Mouse (Mus musculus): Measurements from ENCODE around the gene 2900026A02Rik. TPM values are rescaled to one million over a fixed set of nuclear protein-coding genes. Genes with fewer than 3 reads are reported as not detected.
A peak's percentile ranks its signal among the peaks of the same experiment; 100 is the strongest.

The 2900026A02Rik gene
- total RNA-seq, 2 experiments from 2014 or later = 63.4 to 65.6 TPM

DNA sequence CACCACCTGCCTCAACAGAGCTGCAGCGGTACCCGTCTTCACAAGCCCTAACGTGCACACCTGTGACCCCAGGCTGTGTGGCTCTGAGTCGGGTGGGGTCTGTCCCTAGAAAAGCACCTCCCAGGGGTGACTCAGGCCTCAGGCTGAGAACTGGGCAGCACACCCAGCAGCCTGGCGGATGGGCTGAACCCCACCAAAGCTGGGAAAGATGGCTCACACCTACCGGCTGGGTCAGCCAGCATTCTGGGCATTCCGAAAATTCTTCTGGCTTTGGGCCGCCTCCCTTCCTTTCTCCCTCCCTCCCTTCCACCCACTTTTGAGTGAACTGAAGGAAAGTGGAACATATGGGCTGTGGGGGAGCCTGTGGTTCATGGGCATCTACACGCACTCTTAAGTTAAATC, 5.4 kb downstream of the 2900026A02Rik start:
- no peak for DNase-seq (ENCODE audit: extremely low spot score in 1 of 2, low spot score in 2 of 2)
- intact Hi-C loops (cut with DNase I) = no loop called here

DNA sequence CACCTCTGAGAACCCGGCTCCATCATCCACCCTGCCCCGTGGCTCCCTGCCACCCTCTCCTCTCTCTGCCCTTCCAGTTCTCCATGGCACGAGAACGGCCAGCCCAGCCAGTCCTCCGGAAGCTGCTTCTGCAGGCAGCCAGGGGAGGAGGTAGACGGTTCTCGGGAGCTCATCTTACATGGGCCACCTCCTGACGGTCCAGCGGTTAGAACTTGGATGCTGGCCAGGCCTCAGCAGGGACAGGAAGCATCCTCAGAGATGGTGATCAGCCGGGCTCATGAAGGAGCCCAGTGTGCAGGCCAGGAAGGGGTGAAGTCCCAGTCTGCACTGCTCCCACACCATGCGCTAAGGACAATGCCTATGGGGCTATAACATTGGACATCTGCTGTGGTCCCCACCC, 6.6 kb downstream of the 2900026A02Rik start:
- intact Hi-C loops (cut with DNase I) = no loop called here
- DNase-seq (ENCODE audit: extremely low spot score in 1 of 2, low spot score in 2 of 2) = peak in 1 of 2 experiments; percentile 85

DNA sequence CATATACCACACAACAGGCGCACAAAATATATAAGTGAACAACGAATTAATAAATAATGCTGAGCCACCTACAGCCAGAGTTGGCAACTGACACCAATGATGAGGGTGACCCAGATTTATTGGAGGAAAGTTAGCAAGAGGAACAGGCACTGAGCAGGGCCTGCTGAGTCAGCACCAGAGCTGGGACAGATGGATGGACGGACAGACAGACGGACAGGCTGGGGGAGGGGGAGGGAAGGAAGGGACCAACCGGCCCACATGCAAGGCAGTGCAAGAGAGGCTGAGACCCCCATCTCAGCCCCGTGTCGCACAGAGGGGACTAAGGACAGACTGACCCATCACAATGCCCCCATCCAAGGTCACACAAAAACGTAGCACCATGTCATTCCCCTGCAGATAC, 7.0 kb downstream of the 2900026A02Rik start:
- DNase-seq (ENCODE audit: extremely low spot score in 1 of 2, low spot score in 2 of 2) = no peak
- intact Hi-C loops (cut with DNase I) = no loop called here

DNA sequence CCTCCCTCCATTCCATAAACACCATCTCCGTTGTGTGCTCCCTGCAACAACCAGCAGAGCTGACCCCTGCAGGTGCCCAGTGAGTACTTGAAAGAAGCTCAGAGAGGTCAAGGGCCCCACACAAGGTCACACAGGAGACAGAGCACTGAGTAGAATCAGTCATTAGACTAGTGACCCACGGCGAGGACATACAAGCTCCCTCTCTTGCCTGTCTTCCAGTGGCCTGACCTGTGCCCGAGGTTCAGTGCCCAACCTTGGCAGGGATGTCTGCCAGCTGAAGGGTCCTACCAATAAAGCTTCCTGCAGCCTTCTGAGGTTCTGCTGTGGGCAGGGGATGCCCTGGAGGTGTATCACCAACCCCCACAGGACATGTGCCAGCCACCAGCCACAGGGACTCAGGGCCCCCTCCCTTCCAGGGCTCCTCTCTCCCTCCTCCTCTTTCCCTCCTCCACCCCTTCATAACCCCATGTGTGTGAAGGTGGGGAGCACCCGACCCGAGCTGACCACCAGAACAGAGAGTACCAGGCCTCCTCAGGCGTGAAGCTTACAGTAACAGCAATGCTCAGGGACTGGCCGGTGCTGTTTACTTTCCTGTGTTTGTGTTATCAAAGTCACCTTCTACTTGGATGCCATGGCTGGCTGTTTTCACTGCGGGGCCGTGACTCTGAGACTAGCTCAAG, 8.7 kb downstream of the 2900026A02Rik start:
- intact Hi-C loops (cut with DNase I) = no loop called here
- DNase-seq (ENCODE audit: extremely low spot score in 1 of 2, low spot score in 2 of 2) = no peak

DNA sequence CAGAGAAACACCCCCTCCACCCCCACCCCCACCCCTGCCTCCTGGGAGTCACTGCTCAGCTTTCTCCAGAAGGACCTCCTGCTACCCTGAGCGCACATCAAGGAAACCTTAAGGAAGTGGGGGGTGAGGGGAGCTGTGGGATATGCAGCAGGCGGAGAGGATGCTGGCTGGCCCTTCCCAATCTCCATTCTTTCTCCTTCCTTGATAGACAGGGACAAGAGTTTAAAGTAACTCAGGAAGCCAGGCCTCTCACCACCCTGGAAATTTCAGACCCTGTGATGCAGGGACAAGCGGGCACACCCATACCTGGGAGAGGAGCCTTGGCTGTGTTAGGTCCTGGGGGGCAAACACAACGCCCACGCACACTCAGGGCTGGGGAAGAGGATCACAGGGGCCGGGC, 10.7 kb downstream of the 2900026A02Rik start:
- no peak for DNase-seq (ENCODE audit: extremely low spot score in 1 of 2, low spot score in 2 of 2)
- intact Hi-C loops (cut with DNase I) = no loop called here

DNA sequence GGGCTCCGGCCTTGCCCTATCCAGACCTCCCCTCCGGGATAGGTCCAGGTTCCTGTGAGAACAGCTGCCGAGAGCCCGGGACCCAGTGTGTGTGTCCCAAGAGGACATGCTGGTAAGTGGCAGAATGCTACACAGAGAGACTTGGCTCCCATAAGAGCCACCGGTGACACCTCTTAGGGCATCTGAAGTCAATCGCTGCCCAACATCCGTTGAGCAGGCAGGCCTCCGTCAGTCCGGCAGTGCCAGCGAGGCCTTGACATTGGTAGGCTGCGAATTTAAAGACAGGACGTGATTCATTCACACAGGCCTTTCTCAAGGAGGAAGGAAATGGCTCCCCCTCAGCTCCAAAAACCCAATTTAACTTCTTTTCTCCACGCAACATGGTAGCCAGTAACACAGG, 11.1 kb downstream of the 2900026A02Rik start:
- intact Hi-C loops (cut with DNase I) = no loop called here
- DNase-seq (ENCODE audit: extremely low spot score in 1 of 2, low spot score in 2 of 2) = no peak

DNA sequence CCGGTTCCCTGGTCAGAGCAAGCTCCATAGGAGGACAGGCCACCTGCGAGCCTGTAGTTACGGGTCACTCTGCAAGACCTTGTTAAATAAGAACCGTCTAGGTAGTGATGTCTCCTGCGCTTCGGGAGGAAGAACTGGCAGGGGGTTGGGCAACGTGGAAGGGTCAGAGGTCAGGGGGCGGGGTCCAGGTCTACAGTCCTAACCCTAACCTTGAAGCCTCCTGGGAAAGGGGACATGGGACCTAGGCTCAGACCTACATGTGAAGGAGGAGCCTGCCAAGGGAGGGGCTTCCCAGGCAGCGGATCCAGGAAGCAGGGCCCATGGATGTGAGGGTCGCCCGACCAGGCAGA, 11.7 kb downstream of the 2900026A02Rik start:
- DNase-seq (ENCODE audit: extremely low spot score in 1 of 2, low spot score in 2 of 2) = no peak

DNA sequence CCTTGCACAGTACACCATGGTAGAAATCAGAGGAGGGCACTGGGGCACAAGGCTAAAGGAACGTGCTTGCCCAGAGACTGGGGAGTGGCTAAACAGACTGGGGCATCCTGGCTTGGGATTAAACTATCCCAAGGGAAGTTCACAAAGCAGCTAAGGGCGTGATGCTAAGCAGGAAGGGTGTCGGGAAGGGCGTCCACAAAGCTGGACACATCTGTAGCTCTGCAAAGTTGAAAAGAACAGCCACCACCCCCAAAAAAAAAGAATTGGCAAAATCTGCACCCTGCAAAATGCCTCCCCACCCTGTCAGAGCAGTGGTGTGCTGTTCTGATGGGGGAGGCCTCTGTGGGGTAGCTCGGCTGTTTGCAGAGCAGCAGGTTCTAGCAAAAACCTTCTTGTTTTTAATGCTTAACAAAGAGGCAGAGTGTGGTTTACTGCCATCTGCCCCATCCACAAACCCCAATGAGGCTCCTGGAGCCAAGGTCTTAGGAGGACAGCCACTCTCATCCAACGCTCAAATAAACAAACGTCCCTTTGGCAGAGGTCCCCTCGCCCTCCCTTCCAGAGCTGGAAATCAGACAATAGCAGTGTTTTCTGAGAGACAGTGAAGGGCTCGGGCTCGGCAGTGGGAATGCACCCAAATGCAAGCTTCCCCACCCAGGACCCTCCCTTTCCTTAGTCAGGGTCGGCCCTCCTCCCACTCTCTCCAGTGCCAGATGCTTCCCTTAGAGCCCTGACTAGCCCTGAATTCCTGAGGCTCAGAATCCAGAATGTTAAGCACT, 12.2 kb downstream of the 2900026A02Rik start:
- intact Hi-C loops (cut with DNase I) = no loop called here
- DNase-seq (ENCODE audit: extremely low spot score in 1 of 2, low spot score in 2 of 2) = peak in 1 of 2 experiments; percentile 85

More for the DNA sequence above, 11.7 kb downstream of the 2900026A02Rik start:
- intact Hi-C loops (cut with DNase I) = no loop called here

DNA sequence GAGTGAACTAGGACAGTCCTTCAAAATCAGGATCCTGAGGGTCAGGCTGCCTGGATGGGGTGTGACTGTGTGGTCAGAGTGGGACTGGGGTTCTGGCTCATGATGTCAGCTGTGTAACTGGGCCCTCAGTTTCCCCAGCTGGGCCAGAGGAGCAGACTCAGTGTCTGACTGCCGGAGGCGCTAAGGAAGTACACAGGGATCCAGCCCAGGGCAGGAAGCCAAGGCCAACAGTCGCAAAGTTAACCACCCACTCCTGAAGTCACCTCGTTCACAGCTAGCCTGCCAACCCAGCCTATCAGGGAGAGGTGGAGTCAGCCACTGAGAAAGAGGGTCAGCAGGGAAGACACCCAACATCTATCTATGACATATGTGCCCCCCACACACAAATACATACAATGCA, 13.0 kb downstream of the 2900026A02Rik start:
- intact Hi-C loops (cut with DNase I) = no loop called here
- DNase-seq (ENCODE audit: extremely low spot score in 1 of 2, low spot score in 2 of 2) = peak in 1 of 2 experiments; percentile 69

DNA sequence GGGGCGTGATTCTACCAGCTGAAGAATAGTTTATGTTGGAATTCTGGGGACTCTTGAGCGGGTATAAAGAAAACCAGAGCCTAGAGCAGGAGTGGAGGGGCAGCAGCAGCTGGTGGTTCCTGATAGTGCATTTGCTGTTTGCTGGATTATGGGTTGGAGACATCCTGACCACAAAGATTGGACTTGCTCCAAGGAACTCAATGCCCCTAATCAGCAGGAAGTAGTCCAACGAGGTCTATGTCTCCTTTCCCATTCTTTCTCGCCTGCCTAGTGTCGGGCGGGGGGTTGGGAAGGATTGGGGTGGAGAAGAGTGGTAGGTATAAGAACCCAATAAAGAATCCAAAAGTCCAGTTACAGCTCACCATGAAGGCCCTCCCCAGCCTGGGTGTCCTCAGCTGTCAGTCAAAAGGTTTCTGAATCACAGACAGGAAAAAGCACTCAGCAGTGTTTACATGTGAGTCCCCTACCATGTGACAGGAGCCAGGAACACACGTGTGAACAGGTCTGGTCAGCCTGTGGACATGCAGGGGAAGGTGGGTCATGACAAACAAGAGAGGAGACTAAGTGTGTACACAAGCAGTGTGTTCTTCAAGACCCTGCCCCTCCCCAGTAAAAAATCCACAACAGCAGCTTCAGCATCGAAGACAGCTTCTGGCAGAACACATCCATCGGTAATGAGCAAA, 14.2 kb downstream of the 2900026A02Rik start:
- intact Hi-C loops (cut with DNase I) = no loop called here
- no peak for DNase-seq (ENCODE audit: extremely low spot score in 1 of 2, low spot score in 2 of 2)

DNA sequence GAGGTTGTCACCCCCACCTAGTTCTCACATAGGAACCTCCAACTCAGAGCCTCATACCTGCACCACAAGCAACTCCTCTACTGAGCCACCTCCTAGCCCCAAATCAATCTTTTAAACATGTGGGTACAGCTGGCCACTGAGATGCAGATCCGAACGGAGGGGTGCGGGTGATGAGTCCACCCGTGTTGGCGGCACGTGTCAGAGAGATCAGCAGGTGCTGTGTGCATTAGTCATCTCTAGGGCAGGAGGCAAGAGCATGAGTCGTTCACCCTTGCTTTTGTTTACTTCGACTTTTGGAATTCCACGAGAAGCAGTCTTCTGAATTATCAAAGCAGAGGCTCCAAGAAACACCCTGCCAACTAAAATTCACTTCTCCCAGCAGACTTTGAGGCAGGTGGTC, 16.8 kb downstream of the 2900026A02Rik start:
- intact Hi-C loops (cut with DNase I) = no loop called here
- DNase-seq (ENCODE audit: extremely low spot score in 1 of 2, low spot score in 2 of 2) = no peak

DNA sequence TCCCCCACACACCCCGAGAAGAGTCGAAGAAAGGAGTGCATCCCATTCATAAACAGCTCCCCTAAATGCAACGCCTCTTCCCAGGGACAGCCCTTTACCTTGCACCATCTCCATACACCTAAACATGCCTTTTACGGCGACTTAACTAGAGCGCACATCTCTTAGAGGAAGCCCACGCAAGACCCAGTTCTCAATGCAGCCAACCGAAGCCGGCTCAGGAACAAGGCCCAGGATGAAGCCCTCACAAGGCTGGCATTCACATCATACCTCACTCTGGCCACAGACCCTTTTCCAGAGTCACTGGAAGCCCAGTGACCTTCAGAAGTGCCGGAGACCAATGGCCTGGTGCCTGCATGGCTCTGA, 21.3 kb downstream of the 2900026A02Rik start:
- no peak for DNase-seq (ENCODE audit: extremely low spot score in 1 of 2, low spot score in 2 of 2)
- intact Hi-C loops (cut with DNase I) = no loop called here

DNA sequence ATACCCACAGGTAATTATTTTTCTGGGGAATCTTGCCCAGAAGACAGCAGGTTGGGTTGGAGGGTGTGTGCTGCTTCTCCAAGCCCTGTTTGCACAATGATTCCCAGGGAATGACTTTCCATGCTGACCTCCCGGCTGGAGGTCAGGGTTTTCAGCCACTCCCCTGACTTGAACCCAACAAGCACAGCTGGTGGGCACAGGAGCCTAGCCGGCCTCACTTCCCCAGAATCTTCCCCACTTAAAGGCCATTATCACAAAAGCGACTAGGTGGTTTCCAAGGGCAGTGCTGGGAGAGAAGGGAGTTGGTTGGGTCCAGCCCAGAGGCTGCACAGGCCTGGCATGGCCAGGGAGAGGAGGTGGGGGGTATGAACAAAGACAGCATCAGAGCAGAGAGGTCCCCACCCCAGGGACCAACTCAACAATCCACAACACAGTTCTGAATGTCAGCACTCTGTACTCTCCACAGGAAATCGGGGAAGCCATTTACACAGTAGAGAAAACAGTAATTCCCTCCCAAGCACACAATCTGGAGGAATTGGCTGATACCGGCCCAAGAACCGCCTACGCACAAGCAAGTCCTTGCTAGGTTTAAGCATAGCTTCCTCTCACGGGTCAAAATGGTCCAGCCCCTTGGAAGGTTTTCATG, 21.8 kb downstream of the 2900026A02Rik start:
- intact Hi-C loops (cut with DNase I) = no loop called here
- peak in 1 of 2 experiments; percentile 38 for DNase-seq (ENCODE audit: extremely low spot score in 1 of 2, low spot score in 2 of 2)

DNA sequence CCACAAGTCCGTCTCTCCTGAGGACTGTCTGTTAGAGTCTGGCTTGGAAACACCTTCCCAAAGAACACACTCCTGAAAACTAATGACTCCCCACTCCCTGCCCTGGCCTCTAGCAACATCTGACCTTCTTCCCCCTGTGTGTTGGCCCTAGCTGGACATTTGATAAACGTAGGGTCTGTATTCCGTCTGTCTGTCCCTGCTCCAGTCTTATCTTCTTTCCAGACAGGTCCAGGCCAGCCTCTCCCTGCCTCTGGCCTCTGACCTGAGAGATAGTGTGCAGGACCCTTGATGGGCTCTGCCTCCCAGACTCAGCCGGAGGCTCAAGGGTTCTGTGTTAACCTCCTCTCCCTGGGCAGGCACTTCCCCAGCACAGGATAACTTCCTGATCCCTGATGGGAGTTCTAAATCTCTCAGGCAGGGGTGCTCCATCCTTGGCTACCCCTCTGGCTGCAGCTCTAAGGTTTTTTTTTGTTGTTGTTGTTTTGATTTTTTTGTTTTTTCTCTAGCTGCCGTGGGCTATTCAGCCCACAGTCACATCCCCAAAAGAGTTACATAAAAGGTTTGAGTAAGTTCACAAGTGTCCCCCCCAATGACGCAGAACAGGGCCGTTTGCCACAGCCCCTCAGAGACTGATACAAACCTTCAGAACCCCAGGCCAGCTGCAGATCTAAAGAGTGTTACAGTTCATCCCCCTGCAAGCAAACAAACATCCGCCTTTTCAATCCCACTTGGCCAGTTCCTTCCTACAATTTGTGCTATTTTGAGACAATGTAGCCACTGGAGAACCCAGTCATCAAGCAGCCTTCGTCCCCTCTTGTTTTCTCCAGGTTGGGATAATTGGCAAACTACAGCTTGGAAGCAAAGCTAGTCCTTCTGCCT, 23.9 kb downstream of the 2900026A02Rik start:
- DNase-seq (ENCODE audit: extremely low spot score in 1 of 2, low spot score in 2 of 2) = peak in 1 of 2 experiments; percentile 57
- intact Hi-C loops (cut with DNase I) = no loop called here

DNA sequence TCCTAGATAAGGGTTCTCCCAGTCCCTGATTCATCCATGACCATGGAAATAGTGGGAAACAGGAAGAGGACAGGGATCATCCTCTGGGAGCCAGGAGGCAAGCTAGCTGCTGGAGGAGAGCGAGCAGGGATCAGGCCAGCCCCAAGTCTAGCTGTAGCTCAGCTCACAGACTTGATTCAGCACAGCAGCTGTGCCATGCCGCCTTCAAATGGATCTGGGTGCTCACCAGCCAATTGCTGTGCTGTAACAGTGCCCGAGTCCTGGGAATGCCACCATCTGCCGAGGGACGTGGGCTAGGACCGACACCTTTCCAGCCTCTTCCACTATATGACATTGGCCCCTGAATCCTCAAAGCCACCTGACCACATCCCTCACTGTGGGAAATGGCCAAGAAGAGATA, 25.1 kb downstream of the 2900026A02Rik start:
- intact Hi-C loops (cut with DNase I) = no loop called here
- DNase-seq (ENCODE audit: extremely low spot score in 1 of 2, low spot score in 2 of 2) = no peak

DNA sequence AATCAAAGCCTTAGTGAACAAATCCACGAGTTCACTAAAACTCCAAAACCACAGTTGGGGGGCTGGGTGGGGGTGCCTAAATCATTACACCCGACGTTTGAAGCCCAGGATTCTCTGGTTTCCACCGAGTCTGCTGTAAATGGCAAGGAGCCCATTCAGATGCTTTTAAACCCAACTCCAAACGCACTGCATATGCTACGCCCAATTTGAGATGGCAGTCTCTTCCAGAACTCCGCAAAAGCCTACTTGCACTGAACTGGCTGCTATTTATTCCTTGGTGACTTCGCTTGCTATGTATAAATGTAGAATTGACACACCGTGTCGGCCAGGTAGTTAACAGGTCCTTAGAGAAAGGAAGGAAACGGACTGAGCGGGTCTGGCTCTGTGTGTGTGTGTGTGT, 25.6 kb downstream of the 2900026A02Rik start:
- intact Hi-C loops (cut with DNase I) = no loop called here
- peak in 1 of 2 experiments; percentile 62 for DNase-seq (ENCODE audit: extremely low spot score in 1 of 2, low spot score in 2 of 2)

DNA sequence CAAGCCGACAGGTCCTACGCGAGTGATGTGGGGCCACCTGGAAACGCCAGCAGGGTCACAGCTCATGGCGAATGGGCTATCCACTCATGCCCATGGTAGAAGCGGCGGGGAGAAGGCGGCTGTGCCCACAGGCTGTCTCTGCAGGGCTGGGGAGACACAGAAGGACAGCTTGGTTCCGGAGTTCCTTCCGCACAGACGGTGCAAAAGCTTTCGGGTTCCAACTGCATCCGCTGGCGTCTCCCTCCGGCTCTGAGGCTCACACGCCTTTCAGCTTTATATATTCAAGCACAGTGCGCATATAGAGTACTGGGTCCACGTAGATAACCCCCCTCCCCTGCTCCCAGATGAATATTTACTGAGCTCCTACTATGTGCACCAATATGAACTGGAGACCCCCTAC, 27.3 kb downstream of the 2900026A02Rik start:
- DNase-seq (ENCODE audit: extremely low spot score in 1 of 2, low spot score in 2 of 2) = peak; percentile 50 to 57
- intact Hi-C loops (cut with DNase I) = no loop called here

DNA sequence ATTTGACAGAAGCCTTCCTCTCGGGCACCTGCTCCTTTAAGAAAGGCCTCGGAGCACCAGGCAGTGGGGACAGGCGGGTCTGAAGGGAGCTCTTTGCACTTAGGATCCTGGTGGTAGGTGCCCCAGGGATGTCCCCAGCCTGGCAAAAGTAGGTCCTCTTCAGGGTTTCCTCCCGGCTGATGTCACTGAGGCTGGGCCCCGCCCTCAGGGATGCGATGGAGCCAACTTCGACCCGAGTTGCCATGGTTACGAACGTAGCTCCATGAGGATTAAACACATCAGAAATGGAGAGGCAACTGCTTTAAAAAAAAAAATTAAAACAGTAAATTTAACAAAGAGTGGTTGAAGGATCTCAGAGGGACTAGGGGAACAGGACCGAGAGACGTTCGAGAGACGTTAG, 29.1 kb downstream of the 2900026A02Rik start:
- peak in 1 of 2 experiments; percentile 57 for DNase-seq (ENCODE audit: extremely low spot score in 1 of 2, low spot score in 2 of 2)
- intact Hi-C loops (cut with DNase I) = no loop called here

DNA sequence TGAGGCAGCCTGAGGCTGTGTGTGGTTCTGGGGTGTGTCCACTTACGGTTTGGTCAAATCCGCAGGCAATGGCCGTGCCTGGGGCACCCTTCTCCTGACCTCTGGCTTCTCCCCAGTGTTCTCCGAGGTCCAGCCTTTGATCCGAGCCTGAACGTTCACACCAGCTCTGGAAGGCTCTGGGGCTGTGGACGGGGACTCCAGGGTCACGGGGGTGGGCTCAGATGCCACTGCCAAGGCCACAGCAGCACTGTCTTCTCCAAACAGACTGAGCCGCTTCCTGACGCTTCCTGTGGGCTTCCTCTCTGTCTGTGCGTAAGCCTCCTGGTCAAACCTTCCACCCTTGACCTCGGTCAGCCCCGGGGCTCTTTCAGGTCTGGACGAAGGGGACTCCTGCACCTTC, 30.5 kb downstream of the 2900026A02Rik start:
- DNase-seq (ENCODE audit: extremely low spot score in 1 of 2, low spot score in 2 of 2) = no peak
- intact Hi-C loops (cut with DNase I) = no loop called here

Measured in left cerebral cortex, postnatal 10 days (tissue).